Mouse (Mus musculus): ENCODE results near the gene Ccdc30.

DNA sequence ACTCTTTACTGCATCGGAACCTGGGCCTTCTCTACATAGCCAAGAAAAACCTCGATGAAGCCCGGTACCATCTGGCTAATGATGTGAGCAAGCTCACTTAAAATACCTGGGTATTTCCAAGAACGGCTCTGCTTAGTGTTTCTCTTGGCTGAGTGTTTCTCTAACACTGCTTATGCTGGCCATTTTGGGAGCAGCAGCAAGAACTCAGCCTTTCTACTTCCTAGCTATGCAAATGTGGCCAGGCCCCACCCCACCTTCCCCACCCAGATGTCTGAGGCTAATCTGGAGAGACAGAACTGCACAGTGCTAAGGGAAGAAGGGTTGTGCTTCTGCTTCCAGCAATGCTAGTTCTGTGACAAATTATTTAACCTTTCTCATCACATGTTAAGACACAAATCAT, 26.5 kb upstream of the Ccdc30 start:
- TF ChIP-seq CTCF (IDR thresholded peaks at IDR 0.05; ENCODE audit: low read depth) (no peak), EP300 (optimal IDR thresholded peaks at IDR 0.05) (no peak)

Measured in stomach, postnatal 0 days (tissue).